Mouse (Mus musculus): ENCODE results near the gene Serpina9.

DNA sequence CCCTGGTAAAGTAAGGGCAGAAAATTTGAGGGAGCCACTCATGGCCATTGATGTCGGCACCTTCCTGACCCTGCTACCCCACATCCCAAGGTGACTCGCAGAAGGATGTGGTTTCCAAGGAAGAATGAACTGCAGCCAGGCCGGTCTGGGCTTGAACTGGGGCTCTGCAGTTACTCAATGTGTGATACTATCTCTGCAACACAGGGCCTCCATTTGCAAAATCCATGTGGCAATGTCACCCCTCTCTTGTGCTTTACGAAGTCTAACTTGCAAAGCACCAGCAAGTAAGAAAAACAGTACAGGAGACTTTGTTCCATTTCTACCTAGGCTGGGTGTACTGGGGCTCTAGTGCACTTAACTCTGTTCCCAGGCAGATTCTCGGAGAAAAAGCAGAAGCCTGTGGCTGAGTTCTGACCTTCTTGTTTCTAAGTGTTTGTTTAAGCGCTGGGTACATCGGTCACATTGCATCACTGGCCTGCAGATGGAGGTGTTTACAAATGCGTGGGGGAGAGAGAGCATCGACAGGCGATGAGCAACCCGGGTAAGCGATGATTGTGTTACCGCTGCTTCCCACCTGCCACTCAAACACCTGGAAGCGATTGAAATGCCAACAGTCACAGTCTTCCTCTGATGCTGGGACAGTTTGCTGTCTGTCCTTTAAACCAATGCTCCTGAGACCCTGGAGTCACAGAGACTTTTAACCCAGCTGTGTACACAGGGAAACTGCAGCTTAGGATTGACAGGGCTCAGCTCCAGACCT, 24.6 kb downstream of the Serpina9 start:
- TF ChIP-seq CTCF (IDR thresholded peaks at IDR 0.05; ENCODE audit: insufficient read depth, low read length) (no peak), POLR2A (IDR thresholded peaks at IDR 0.05; ENCODE audit: borderline replicate concordance, extremely low read depth, low read depth, low read length) (no peak)
